Mouse (Mus musculus) forebrain, embryonic 11.5 days (tissue): ENCODE results near the gene Dio1. TPM values are rescaled to one million over a fixed set of nuclear protein-coding genes. Genes with fewer than 3 reads are reported as not detected.

Source experiments
- ATAC-seq: fragments of 200-750 bp; cut with Nextera tagmentation; replicated peaks from 2 replicates; pipeline ENCODE4 v1.8.0; 2017; ENCODE audit warnings: moderate TSS enrichment; ENCODE audit not compliant: low FRiP score
- DNase-seq: peaks from one replicate; pipeline ENCODE4 v3.0.0-alpha.2; 2017; ENCODE audit warnings: low spot score
- H3K27ac ChIP-seq: fragments of 300-500 bp; sonication (generic); 2 replicates; pipeline ENCODE4 v1.5.1; 2014; ENCODE audit warnings: low read depth, low read length
- H3K27me3 ChIP-seq: fragments of 300-500 bp; sonication (generic); 2 replicates; pipeline ENCODE4 v1.6.1; 2014; ENCODE audit warnings: mild to moderate bottlenecking, low read length, mixed read lengths; ENCODE audit not compliant: control insufficient read depth, insufficient read depth
- H3K36me3 ChIP-seq: fragments of 300-500 bp; sonication (generic); 2 replicates; pipeline ENCODE4 v1.6.1; 2014; ENCODE audit warnings: mild to moderate bottlenecking, low read length, moderate library complexity, mixed read lengths; ENCODE audit not compliant: control insufficient read depth, insufficient read depth
- H3K4me1 ChIP-seq: fragments of 300-500 bp; sonication (generic); replicated peaks from 2 replicates; pipeline ENCODE4 v1.6.1; 2014; ENCODE audit warnings: low read length, mixed read lengths; ENCODE audit not compliant: control insufficient read depth, insufficient read depth
- H3K4me2 ChIP-seq: fragments of 300-500 bp; sonication (generic); 2 replicates; pipeline ENCODE4 v1.6.1; 2014; ENCODE audit warnings: low read depth, mild to moderate bottlenecking, low read length, moderate library complexity, mixed read lengths; ENCODE audit not compliant: severe bottlenecking
- H3K4me3 ChIP-seq: fragments of 300-500 bp; sonication (generic); 2 replicates; pipeline ENCODE4 v1.5.1; 2014; ENCODE audit warnings: low read depth, low read length
- H3K9ac ChIP-seq: fragments of 300-500 bp; sonication (generic); 2 replicates; pipeline ENCODE4 v1.6.1; 2014; ENCODE audit warnings: low read length
- H3K9me3 ChIP-seq: fragments of 300-500 bp; sonication (generic); 2 replicates; pipeline ENCODE4 v1.6.1; 2016; ENCODE audit warnings: low read length, mixed read lengths; ENCODE audit not compliant: control insufficient read depth
- WGBS: fragments of 180-500 bp; shearing (Covaris S2); extraction: QIAGEN DNeasy Blood & Tissue Kit; methylation state at CpG from one replicate; pipeline ENCODE4 v1.1.7; 2014; 5-methylcytosine and 5-hydroxymethylcytosine counted together
- polyA plus RNA-seq: library from polyadenylated mRNA; unstranded; fragments of >200 nt; fragmentation: Nextera tagmentation; extraction: Ambion mirVana; gene quantifications from 2 replicates; pipeline ENCODE4 v1.2.1, GENCODE M21; 2014

Gene Dio1
- polyA plus RNA-seq, 1 experiment from 2014 or later = not detected

DNA sequence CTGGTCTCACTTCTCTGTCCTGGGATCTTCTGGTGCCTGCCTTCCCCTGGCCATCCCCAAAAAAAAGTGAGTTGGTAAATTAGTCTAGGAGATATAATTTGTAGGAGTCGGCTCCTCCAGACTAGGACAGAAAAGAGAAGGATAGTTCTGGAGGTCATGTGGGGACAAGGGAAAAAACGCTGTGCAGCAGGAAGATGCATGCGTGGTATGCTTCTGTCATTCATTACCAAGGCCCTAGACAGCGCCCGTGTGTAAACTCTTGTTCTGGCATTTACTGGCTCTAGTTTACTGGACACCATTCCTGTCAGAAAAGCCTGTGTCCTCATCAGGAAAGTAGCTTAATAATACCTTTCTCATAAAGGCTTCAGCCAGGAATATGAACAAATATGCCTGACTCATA is 32.5 kb downstream of the Dio1 start:
- H3K27ac ChIP-seq = no peak overlapping the region
- 93% methylated on average over 5 of the region's 5 CpGs for WGBS
- H3K27me3 ChIP-seq = peaks cover 2% of the 10 kb centered on the region; the same call in 1 of the 2 replicates
- H3K9ac ChIP-seq = no peak overlapping the region
- H3K4me1 ChIP-seq = peaks cover 7% of the 10 kb centered on the region; the same call in 1 of the 2 replicates
- no peaks in the 10 kb centered on the region for H3K36me3 ChIP-seq
- no peaks in the 10 kb centered on the region for H3K9me3 ChIP-seq
- DNase-seq (no peak), ATAC-seq (no peak)
- H3K4me2 ChIP-seq = no peak overlapping the region
- H3K4me3 ChIP-seq = no peak overlapping the region

GRCm38 (mm10) chr4:107273683-107274082 is 33.3 kb downstream of the Dio1 start:
- ATAC-seq = no peak
- WGBS = 90% methylated on average over 4 of the region's 4 CpGs
- peaks cover 2% of the 10 kb centered on the region; the same call in 1 of the 2 replicates for H3K27me3 ChIP-seq

DNA sequence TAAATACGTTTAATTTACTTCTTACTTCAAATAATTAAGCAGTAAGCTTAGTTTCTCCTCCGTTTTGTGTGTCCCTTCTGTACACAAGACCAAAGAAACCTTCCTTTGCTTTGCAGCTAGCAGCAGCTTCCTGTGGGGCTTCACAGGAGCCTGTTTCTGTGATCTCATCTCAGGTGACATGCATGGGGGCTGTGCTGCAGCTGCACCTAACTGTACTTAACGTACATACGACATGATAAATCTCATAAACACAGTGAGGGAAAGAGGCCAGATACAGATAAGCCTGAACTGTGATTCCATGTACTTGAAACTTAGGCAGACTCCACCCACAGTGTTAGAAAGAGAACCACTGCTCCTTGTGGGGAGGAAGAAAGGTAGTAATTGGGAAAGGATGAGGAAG is 47.0 kb downstream of the Dio1 start:
- H3K9me3 ChIP-seq = no peaks in the 10 kb centered on the region
- no peak for ATAC-seq
- no peaks in the 10 kb centered on the region for H3K36me3 ChIP-seq
- no peak for DNase-seq
- H3K9ac ChIP-seq = no peak overlapping the region
- H3K27ac ChIP-seq = no peak overlapping the region
- H3K4me1 ChIP-seq = no peaks in the 10 kb centered on the region
- no peak overlapping the region for H3K4me3 ChIP-seq
- H3K4me2 ChIP-seq = no peak overlapping the region
- H3K27me3 ChIP-seq = no peaks in the 10 kb centered on the region
- WGBS = 84% methylated on average over 4 of the region's 4 CpGs

More at GRCm38 (mm10) chr4:107273683-107274082, 33.3 kb downstream of the Dio1 start:
- H3K4me2 ChIP-seq = no peak overlapping the region
- H3K27ac ChIP-seq = no peak overlapping the region
- no peaks in the 10 kb centered on the region for H3K9me3 ChIP-seq
- no peak overlapping the region for H3K9ac ChIP-seq
- no peak overlapping the region for H3K4me3 ChIP-seq
- peaks cover 6% of the 10 kb centered on the region; the same call in 1 of the 2 replicates for H3K4me1 ChIP-seq
- no peak for DNase-seq
- no peaks in the 10 kb centered on the region for H3K36me3 ChIP-seq

GRCm38 (mm10) chr4:107254414-107254813 is 52.6 kb downstream of the Dio1 start:
- Histone ChIP-seq H3K4me2 (peak overlapping the region; percentile 50), H3K9me3 (no peaks in the 10 kb centered on the region), H3K4me1 (0 out of 2 replicates have a peak, but pooled peaks cover under 1% of the 10 kb centered on the region), H3K9ac (peak overlapping the region; percentile 78), H3K36me3 (no peaks in the 10 kb centered on the region), H3K4me3 (peak overlapping the region; percentile 81), H3K27me3 (no peaks in the 10 kb centered on the region), H3K27ac (no peak overlapping the region)
- no peak for ATAC-seq
- DNase-seq = no peak
- WGBS = 13% methylated on average over 3 of the region's 3 CpGs

DNA sequence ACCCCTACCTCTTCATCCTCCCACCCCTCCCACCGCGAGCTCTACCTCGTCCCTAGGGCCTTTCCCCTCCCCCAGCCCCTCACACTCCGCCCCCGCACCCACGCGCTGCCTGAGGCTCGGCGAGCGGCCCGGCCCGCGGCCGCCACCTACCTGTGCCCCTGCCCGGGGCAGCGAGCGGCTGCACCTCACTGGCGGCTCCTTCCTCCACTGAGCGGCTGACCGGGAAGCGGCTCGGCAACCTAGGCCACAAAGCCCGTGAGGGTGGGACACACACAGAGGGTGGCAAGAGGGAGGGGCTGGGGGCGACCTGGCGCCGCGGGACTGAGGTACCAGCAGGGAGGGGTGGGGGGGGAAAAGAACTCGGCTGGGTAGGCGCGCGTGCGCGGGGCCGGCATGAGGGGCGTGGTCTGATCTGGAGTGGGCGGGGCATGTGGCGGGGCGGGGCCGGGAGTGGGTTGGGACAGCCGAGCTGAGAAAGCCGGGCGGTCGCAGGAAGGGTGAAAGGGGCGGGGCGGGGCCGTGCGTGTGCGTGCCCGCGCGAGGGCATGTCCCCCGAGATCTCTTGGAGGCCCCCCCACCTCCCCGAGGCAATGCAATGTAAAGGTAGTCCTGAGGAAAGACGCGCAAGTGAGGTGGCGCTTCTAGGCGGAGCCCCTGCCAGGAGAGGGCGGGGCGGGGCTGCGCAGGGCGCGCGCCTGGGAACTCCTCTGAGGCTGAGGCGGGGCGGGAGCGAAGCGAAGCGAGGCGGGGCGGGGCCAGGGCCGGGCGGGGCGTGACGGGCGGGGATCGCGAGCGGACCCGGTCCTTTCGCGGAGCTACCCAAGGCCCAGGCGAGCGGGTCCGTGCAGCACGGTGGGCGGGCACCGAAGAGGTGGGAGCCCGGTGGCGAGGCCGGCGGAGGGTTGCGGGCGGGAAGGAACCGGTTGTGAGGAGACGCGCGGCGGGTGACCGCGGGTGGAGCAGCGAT is 53.6 kb downstream of the Dio1 start, which contains the start of the genes Lrrc42 and Hspb11:
Lrrc42 (minus strand) TSS at position 408 of the 967 bp plus-strand sequence.
Hspb11 (plus strand) TSS at position 469 of the 967 bp plus-strand sequence.
- DNase-seq = peak; percentile 99
- under 1% methylated on average over 92 of the region's 101 CpGs for WGBS
- Histone ChIP-seq H3K36me3 (no peaks in the 10 kb centered on the region), H3K27me3 (no peaks in the 10 kb centered on the region), H3K4me3 (peak within 1 kb of the TSS; percentile 81), H3K9ac (peak within 1 kb of the TSS; percentile 78), H3K4me2 (peak within 1 kb of the TSS; percentile 74), H3K27ac (peak within 1 kb of the TSS; percentile 41; the same call in 1 of the 2 replicates), H3K4me1 (0 out of 2 replicates have a peak, but pooled peaks cover 3% of the 10 kb centered on the region), H3K9me3 (no peaks in the 10 kb centered on the region)
- ATAC-seq = peak; percentile 96

GRCm38 (mm10) chr4:107252522-107252921 is 54.4 kb downstream of the Dio1 start:
- Histone ChIP-seq H3K9ac (peak overlapping the region; percentile 78), H3K27me3 (no peaks in the 10 kb centered on the region), H3K9me3 (no peaks in the 10 kb centered on the region), H3K4me3 (peak overlapping the region; percentile 81), H3K4me2 (peak overlapping the region; percentile 74), H3K27ac (no peak overlapping the region), H3K36me3 (no peaks in the 10 kb centered on the region), H3K4me1 (0 out of 2 replicates have a peak, but pooled peaks cover 3% of the 10 kb centered on the region)
- DNase-seq (peak; percentile 51), ATAC-seq (no peak)
- WGBS = 0% methylated on average over 11 of the region's 11 CpGs

DNA sequence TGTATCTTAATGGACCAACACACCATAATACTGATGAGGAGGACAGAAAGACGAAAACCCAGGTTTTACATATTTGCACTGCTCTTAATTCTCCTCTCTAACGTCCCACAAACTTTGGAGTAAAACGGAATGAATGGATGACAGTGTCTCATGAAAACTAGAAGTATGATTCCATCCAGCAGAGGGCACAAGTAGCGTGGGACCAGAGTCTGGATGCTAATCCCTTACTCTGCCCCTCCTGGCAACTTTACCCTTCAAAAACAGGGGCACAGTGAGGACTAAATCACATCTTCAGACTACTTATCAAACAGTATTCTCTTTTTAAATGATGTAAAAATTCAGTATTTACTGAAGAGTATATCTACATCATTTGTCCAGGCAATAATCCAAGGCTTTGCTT is 56.5 kb downstream of the Dio1 start:
- Histone ChIP-seq H3K36me3 (no peaks in the 10 kb centered on the region), H3K9ac (no peak overlapping the region), H3K4me2 (no peak overlapping the region), H3K27me3 (no peaks in the 10 kb centered on the region), H3K4me1 (0 out of 2 replicates have a peak, but pooled peaks cover 3% of the 10 kb centered on the region), H3K27ac (no peak overlapping the region), H3K9me3 (no peaks in the 10 kb centered on the region), H3K4me3 (no peak overlapping the region)
- ATAC-seq (no peak), DNase-seq (no peak)
- 31% methylated on average over 4 of the region's 4 CpGs for WGBS

GRCm38 (mm10) chr4:107249471-107249870 is 57.5 kb downstream of the Dio1 start:
- Histone ChIP-seq H3K4me2 (no peak overlapping the region), H3K9me3 (no peaks in the 10 kb centered on the region), H3K27ac (0 out of 2 replicates have a peak overlapping the region, but pooled peaks have one; percentile 7), H3K9ac (no peak overlapping the region), H3K4me3 (no peak overlapping the region), H3K4me1 (0 out of 2 replicates have a peak, but pooled peaks cover 3% of the 10 kb centered on the region), H3K27me3 (no peaks in the 10 kb centered on the region), H3K36me3 (no peaks in the 10 kb centered on the region)
- ATAC-seq (no peak), DNase-seq (no peak)
- WGBS = 75% methylated on average over 2 of the region's 2 CpGs
